Mouse (Mus musculus): ENCODE results near the gene 6430571L13Rik. TPM values are rescaled to one million over a fixed set of nuclear protein-coding genes. Genes with fewer than 3 reads are reported as not detected.

Gene 6430571L13Rik
- polyA plus RNA-seq, 1 experiment from 2014 or later = 0.18 TPM

- WGBS (ENCODE audit: insufficient replicate concordance) = 64% methylated on average over 5 of the region's 5 CpGs
- Histone ChIP-seq H3K4me2 (ENCODE audit: low read depth, low read length) (no peak overlapping the region), H3K4me1 (ENCODE audit: control insufficient read depth, low read depth, low read length) (peaks cover 44% of the 10 kb centered on the region), H3K27me3 (ENCODE audit: control insufficient read depth, insufficient read depth, low read depth, low read length) (no peaks in the 10 kb centered on the region), H3K9me3 (replicated peaks; ENCODE audit: control insufficient read depth, low read length) (no peaks in the 10 kb centered on the region), H3K27ac (ENCODE audit: low read length) (no peak overlapping the region), H3K4me3 (ENCODE audit: low read depth, low read length) (no peak overlapping the region), H3K9ac (ENCODE audit: low read depth, low read length) (no peak overlapping the region), H3K36me3 (ENCODE audit: control insufficient read depth, insufficient read depth) (no peaks in the 10 kb centered on the region)
- no peak for ATAC-seq (ENCODE audit: low read depth)
Measured at GRCm38 (mm10) chr9:107309600-107309999, 30.8 kb upstream of the 6430571L13Rik start.

- 0 out of 2 replicates have a peak overlapping the region, but pooled peaks have one; percentile 9 for H3K4me3 ChIP-seq (ENCODE audit: low read depth, low read length)
- peak; percentile 77 for ATAC-seq (ENCODE audit: low read depth)
- H3K27ac ChIP-seq (ENCODE audit: low read length) = peak overlapping the region; percentile 76
- WGBS (ENCODE audit: insufficient replicate concordance) = 12% methylated on average over 10 of the region's 10 CpGs
- H3K9ac ChIP-seq (ENCODE audit: low read depth, low read length) = no peak overlapping the region
- no peaks in the 10 kb centered on the region for H3K36me3 ChIP-seq (ENCODE audit: control insufficient read depth, insufficient read depth)
- peaks cover 19% of the 10 kb centered on the region for H3K4me1 ChIP-seq (ENCODE audit: control insufficient read depth, low read depth, low read length)
- no peaks in the 10 kb centered on the region for H3K9me3 ChIP-seq (replicated peaks; ENCODE audit: control insufficient read depth, low read length)
- no peaks in the 10 kb centered on the region for H3K27me3 ChIP-seq (ENCODE audit: control insufficient read depth, insufficient read depth, low read depth, low read length)
- H3K4me2 ChIP-seq (ENCODE audit: low read depth, low read length) = peak overlapping the region; percentile 22; the same call in 1 of the 2 replicates
Measured at GRCm38 (mm10) chr9:107312811-107313584, 27.4 kb upstream of the 6430571L13Rik start.

GRCm38 (mm10) chr9:107313926-107314325 lies 26.5 kb upstream of the 6430571L13Rik start:
- Histone ChIP-seq H3K4me3 (ENCODE audit: low read depth, low read length) (no peak overlapping the region), H3K27ac (ENCODE audit: low read length) (no peak overlapping the region), H3K27me3 (ENCODE audit: control insufficient read depth, insufficient read depth, low read depth, low read length) (no peaks in the 10 kb centered on the region), H3K4me1 (ENCODE audit: control insufficient read depth, low read depth, low read length) (peaks cover 13% of the 10 kb centered on the region), H3K9ac (ENCODE audit: low read depth, low read length) (no peak overlapping the region), H3K9me3 (replicated peaks; ENCODE audit: control insufficient read depth, low read length) (no peaks in the 10 kb centered on the region), H3K36me3 (ENCODE audit: control insufficient read depth, insufficient read depth) (no peaks in the 10 kb centered on the region), H3K4me2 (ENCODE audit: low read depth, low read length) (no peak overlapping the region)
- WGBS (ENCODE audit: insufficient replicate concordance) = 43% methylated on average over 3 of the region's 3 CpGs
- no peak for ATAC-seq (ENCODE audit: low read depth)

GRCm38 (mm10) chr9:107315791-107316190 lies 24.6 kb upstream of the 6430571L13Rik start:
- WGBS (ENCODE audit: insufficient replicate concordance) = 55% methylated on average over 2 of the region's 2 CpGs
- Histone ChIP-seq H3K4me1 (ENCODE audit: control insufficient read depth, low read depth, low read length) (peaks cover 13% of the 10 kb centered on the region), H3K36me3 (ENCODE audit: control insufficient read depth, insufficient read depth) (no peaks in the 10 kb centered on the region), H3K4me3 (ENCODE audit: low read depth, low read length) (no peak overlapping the region), H3K9ac (ENCODE audit: low read depth, low read length) (no peak overlapping the region), H3K27me3 (ENCODE audit: control insufficient read depth, insufficient read depth, low read depth, low read length) (no peaks in the 10 kb centered on the region), H3K27ac (ENCODE audit: low read length) (no peak overlapping the region), H3K9me3 (replicated peaks; ENCODE audit: control insufficient read depth, low read length) (no peaks in the 10 kb centered on the region), H3K4me2 (ENCODE audit: low read depth, low read length) (no peak overlapping the region)
- ATAC-seq (ENCODE audit: low read depth) = no peak

DNA sequence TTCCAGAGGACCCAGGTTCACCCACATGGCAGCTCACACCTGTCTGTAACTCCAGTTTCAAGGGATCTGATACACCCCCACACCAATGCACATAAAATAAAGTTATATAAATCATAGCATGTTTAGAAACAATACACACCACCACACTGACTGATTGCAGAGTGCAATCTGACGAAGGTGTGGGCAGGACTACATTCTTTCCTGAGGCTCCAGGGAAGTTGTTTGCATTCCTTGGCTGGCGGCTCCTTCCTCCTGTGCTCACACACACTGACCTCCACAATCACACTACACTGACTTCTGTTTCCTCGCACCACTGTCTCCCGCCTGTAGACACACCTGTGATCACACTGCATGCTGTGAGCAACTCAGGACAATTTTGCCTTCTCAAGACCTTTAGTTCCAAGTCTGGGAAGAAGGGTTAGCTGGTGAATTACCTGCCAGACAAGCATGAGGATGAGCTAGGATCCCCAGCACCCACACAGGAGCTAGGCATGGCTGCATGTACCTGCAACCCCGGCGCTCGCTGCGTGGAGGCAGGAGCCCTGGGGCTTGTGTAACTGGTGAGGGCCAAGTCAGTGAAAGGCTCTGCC lies 17.8 kb upstream of the 6430571L13Rik start:
- ATAC-seq (ENCODE audit: low read depth) = no peak
- Histone ChIP-seq H3K9ac (ENCODE audit: low read depth, low read length) (no peak overlapping the region), H3K36me3 (ENCODE audit: control insufficient read depth, insufficient read depth) (no peaks in the 10 kb centered on the region)

GRCm38 (mm10) chr9:107323558-107323957 lies 16.8 kb upstream of the 6430571L13Rik start:
- Histone ChIP-seq H3K36me3 (ENCODE audit: control insufficient read depth, insufficient read depth) (no peaks in the 10 kb centered on the region), H3K4me3 (ENCODE audit: low read depth, low read length) (no peak overlapping the region), H3K9ac (ENCODE audit: low read depth, low read length) (no peak overlapping the region), H3K4me2 (ENCODE audit: low read depth, low read length) (no peak overlapping the region), H3K27me3 (ENCODE audit: control insufficient read depth, insufficient read depth, low read depth, low read length) (no peaks in the 10 kb centered on the region), H3K4me1 (ENCODE audit: control insufficient read depth, low read depth, low read length) (no peaks in the 10 kb centered on the region), H3K9me3 (replicated peaks; ENCODE audit: control insufficient read depth, low read length) (no peaks in the 10 kb centered on the region), H3K27ac (ENCODE audit: low read length) (no peak overlapping the region)
- no peak for ATAC-seq (ENCODE audit: low read depth)
- 24% methylated on average over 6 of the region's 6 CpGs for WGBS (ENCODE audit: insufficient replicate concordance)

More for the DNA sequence above, 17.8 kb upstream of the 6430571L13Rik start:
- Histone ChIP-seq H3K9me3 (replicated peaks; ENCODE audit: control insufficient read depth, low read length) (no peaks in the 10 kb centered on the region), H3K27ac (ENCODE audit: low read length) (no peak overlapping the region), H3K27me3 (ENCODE audit: control insufficient read depth, insufficient read depth, low read depth, low read length) (no peaks in the 10 kb centered on the region), H3K4me3 (ENCODE audit: low read depth, low read length) (no peak overlapping the region), H3K4me2 (ENCODE audit: low read depth, low read length) (no peak overlapping the region), H3K4me1 (ENCODE audit: control insufficient read depth, low read depth, low read length) (no peaks in the 10 kb centered on the region)
- WGBS (ENCODE audit: insufficient replicate concordance) = 76% methylated on average over 8 of the region's 8 CpGs

- Histone ChIP-seq H3K4me1 (ENCODE audit: control insufficient read depth, low read depth, low read length) (no peaks in the 10 kb centered on the region), H3K4me3 (ENCODE audit: low read depth, low read length) (no peak overlapping the region), H3K36me3 (ENCODE audit: control insufficient read depth, insufficient read depth) (no peaks in the 10 kb centered on the region), H3K27me3 (ENCODE audit: control insufficient read depth, insufficient read depth, low read depth, low read length) (no peaks in the 10 kb centered on the region), H3K9ac (ENCODE audit: low read depth, low read length) (no peak overlapping the region), H3K27ac (ENCODE audit: low read length) (no peak overlapping the region), H3K4me2 (ENCODE audit: low read depth, low read length) (no peak overlapping the region), H3K9me3 (replicated peaks; ENCODE audit: control insufficient read depth, low read length) (no peaks in the 10 kb centered on the region)
- ATAC-seq (ENCODE audit: low read depth) = no peak
- 53% methylated on average over 4 of the region's 4 CpGs for WGBS (ENCODE audit: insufficient replicate concordance)
Measured at GRCm38 (mm10) chr9:107324799-107325561, 15.4 kb upstream of the 6430571L13Rik start.

- Histone ChIP-seq H3K27me3 (ENCODE audit: control insufficient read depth, insufficient read depth, low read depth, low read length) (no peaks in the 10 kb centered on the region), H3K4me2 (ENCODE audit: low read depth, low read length) (no peak overlapping the region), H3K9ac (ENCODE audit: low read depth, low read length) (no peak overlapping the region), H3K4me3 (ENCODE audit: low read depth, low read length) (no peak overlapping the region), H3K27ac (ENCODE audit: low read length) (no peak overlapping the region), H3K36me3 (ENCODE audit: control insufficient read depth, insufficient read depth) (no peaks in the 10 kb centered on the region), H3K9me3 (replicated peaks; ENCODE audit: control insufficient read depth, low read length) (no peaks in the 10 kb centered on the region), H3K4me1 (ENCODE audit: control insufficient read depth, low read depth, low read length) (no peaks in the 10 kb centered on the region)
- 53% methylated on average over 7 of the region's 7 CpGs for WGBS (ENCODE audit: insufficient replicate concordance)
- no peak for ATAC-seq (ENCODE audit: low read depth)
Measured at GRCm38 (mm10) chr9:107325904-107326303, 14.5 kb upstream of the 6430571L13Rik start.
